Mouse (Mus musculus): ENCODE data around the gene Vwa1.

DNA sequence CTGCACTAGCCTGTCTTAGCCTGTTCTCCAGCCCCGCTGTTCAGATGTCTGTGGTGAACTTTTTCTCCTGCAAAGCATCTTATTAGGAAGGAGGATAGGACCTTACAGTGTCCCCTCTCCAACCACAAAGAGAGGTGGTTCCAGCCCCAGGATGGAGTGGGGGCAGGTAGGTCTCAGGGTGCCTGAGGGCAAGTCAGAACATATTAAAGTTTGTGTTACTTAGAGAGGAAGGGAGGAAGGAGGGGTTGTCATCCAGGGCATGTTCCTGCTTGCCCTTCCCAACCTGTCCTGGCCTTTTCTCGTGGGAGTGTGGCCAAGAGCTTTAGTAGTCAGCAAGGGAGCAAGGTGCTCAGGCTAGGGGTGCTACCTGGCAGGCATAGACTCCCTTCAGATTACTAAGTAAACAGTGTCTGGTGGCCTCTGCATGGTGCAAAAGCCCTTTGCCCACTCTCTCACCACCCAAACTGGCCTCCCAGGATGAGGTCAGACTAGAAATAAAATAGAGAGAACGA is 16.2 kb upstream of the Vwa1 start:
- TF ChIP-seq TAL1 (IDR thresholded peaks at IDR 0.05; ENCODE audit: low read length) = no peak
- no peak for TF ChIP-seq GATA1 (IDR thresholded peaks at IDR 0.05; ENCODE audit: low read length)

Measured in erythroblast, embryonic 14.5 days (primary cell).